23 mouse cellular contexts compared by ENCODE assay signal in the genomic region with DNA sequence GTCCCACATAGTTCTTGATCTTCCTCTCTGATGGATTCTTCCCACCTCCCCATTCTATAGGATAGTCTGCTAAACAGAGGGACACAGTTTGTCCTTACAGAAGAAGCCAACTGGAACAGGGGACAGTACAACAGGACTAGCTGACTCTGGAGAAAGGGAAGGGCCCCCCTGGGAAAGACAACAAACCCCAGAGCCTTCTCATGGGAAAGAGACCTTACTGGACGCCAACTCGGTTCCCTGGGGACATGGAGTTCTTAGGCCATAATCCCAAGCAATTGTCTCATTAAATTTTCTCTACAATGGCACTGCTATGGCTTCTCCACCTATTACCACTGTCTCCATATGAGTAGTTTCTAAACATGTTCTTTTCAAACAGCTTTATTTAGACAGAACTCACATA.
DNase-seq lines count a peak whose midpoint lies in the region; ATAC-seq and TF ChIP-seq lines count a peak whose summit lies in the region.
"Had no signal": no experiment of that assay in that cellular context is flagged by ENCODE, and none has a peak within 500 bp of the region (broad histone marks: within the 10 kb centered on the region; RNA-seq: fewer than 3 reads in every experiment).

No protein-coding gene starts in this region.

- H3K27me3 ChIP-seq in heart, embryonic 10.5 days (ENCODE audit: insufficient read depth, poor library complexity, severe bottlenecking) = peaks cover 8% of the 10 kb centered on the region; the same call in 1 of the 2 replicates
- no peaks in the 10 kb centered on the region for H3K27me3 ChIP-seq in CH12.LX (replicated peaks)
- H3K27me3 ChIP-seq in intestine, embryonic 15.5 days (replicated peaks) = no peaks in the 10 kb centered on the region
- H3K27me3 ChIP-seq: embryonic facial prominence, embryonic 12.5 days; forebrain, embryonic 13.5 days; forebrain, embryonic 15.5 days; Patski had no signal

- no peak overlapping the region for H3K4me3 ChIP-seq in heart, embryonic 10.5 days
- H3K4me3 ChIP-seq in CH12.LX (replicated peaks in 1 of 3; ENCODE audit: low read depth in 2 of 3, low read length in 2 of 3, poor library complexity in 1 of 3) = no peak overlapping the region
- H3K4me3 ChIP-seq in intestine, embryonic 15.5 days (replicated peaks) = no peak overlapping the region
- H3K4me3 ChIP-seq: embryonic facial prominence, embryonic 10.5 days; embryonic facial prominence, embryonic 12.5 days; forebrain, embryonic 13.5 days; forebrain, embryonic 15.5 days had no signal

- no peak for TF ChIP-seq POLR2A in CH12.LX (IDR thresholded peaks at IDR 0.05; ENCODE audit: low read depth, low read length)

- ATAC-seq in intestine, embryonic 15.5 days = no peak
- ATAC-seq: activated CD4-positive, CD25-positive, alpha-beta regulatory T cell, adult 4 months; CD4-positive, CD25-positive, alpha-beta regulatory T cell, adult 4 months; forebrain, embryonic 13.5 days; forebrain, embryonic 15.5 days; forebrain, postnatal 0 days; Patski had no signal

- TF ChIP-seq RAD21 in CH12.LX (IDR thresholded peaks at IDR 0.05; ENCODE audit: low read depth, low read length) = no peak

- peak; percentile 57 for DNase-seq in adrenal gland, postnatal 10 days
- no peak for DNase-seq in adrenal gland, adult (ENCODE audit: inconsistent age in 2 of 2, low spot score in 1 of 2)
- peak; percentile 93 for DNase-seq in heart, adult 11 months
- DNase-seq in heart, embryonic 10.5 days (ENCODE audit: low spot score) = no peak
- DNase-seq in CH12.LX (ENCODE audit: extremely low read depth) (no peak), adipocyte (ENCODE audit: low spot score) (peak; percentile 63)
- DNase-seq in layer of hippocampus, postnatal 14 days (ENCODE audit: low spot score in 2 of 2) = no peak
- DNase-seq: adrenal gland, adult 8-10 months; B cell, adult 2 months; cerebellum, adult 11-12 months; cerebellum, adult 2 months; cerebellum, adult 9-10 months; cerebellum, postnatal 10 days; cerebellum, postnatal 25 days; forebrain, postnatal 0 days had no signal

- WGBS in heart, embryonic 10.5 days = 70% methylated on average over 2 of the region's 2 CpGs
- 80% methylated on average over 2 of the region's 2 CpGs for WGBS in intestine, embryonic 15.5 days

- no peaks in the 10 kb centered on the region for H3K36me3 ChIP-seq in heart, embryonic 10.5 days
- peaks cover 24 to 83% of the 10 kb centered on the region in 2 experiments for H3K36me3 ChIP-seq in CH12.LX (replicated peaks in 1 of 2; ENCODE audit: control insufficient read depth in 1 of 2, insufficient read depth in 1 of 2, low read length in 1 of 2)
- no peaks in the 10 kb centered on the region for H3K36me3 ChIP-seq in intestine, embryonic 15.5 days
- H3K36me3 ChIP-seq: embryonic facial prominence, embryonic 10.5 days; embryonic facial prominence, embryonic 12.5 days; forebrain, embryonic 15.5 days had no signal

- no peak overlapping the region for H3K9ac ChIP-seq in CH12.LX (ENCODE audit: insufficient read depth, low read depth)
- H3K9ac ChIP-seq in intestine, embryonic 15.5 days = no peak overlapping the region
- H3K9ac ChIP-seq: embryonic facial prominence, embryonic 12.5 days; forebrain, embryonic 13.5 days; forebrain, embryonic 15.5 days; forebrain, postnatal 0 days had no signal

- TF ChIP-seq EP300 in CH12.LX (IDR thresholded peaks at IDR 0.05; ENCODE audit: low read length) = no peak

- no peak for TF ChIP-seq CTCF in CH12.LX (conservative IDR thresholded peaks at IDR 0.05 in 1 of 2, IDR thresholded peaks at IDR 0.05 in 1 of 2; ENCODE audit: low read depth in 2 of 2, low read length in 2 of 2)

- H3K9me3 ChIP-seq in heart, embryonic 10.5 days = no peaks in the 10 kb centered on the region
- H3K9me3 ChIP-seq in CH12.LX (replicated peaks; ENCODE audit: low read length) = no peaks in the 10 kb centered on the region
- no peaks in the 10 kb centered on the region for H3K9me3 ChIP-seq in intestine, embryonic 15.5 days
- H3K9me3 ChIP-seq: embryonic facial prominence, embryonic 10.5 days; embryonic facial prominence, embryonic 12.5 days; forebrain, embryonic 13.5 days; forebrain, embryonic 15.5 days had no signal

- in situ Hi-C loops in CH12.LX (cut with MboI; ENCODE audit: low pct_ligation_motif_present, low pct_unique_long_range_greater_than_20kb, low sequenced_read_pairs) = no loop called here

- H3K27ac ChIP-seq in heart, embryonic 10.5 days = no peak overlapping the region
- H3K27ac ChIP-seq in CH12.LX (ENCODE audit: insufficient read depth, low read depth) = no peak overlapping the region
- H3K27ac ChIP-seq in intestine, embryonic 15.5 days = no peak overlapping the region
- H3K27ac ChIP-seq: embryonic facial prominence, embryonic 10.5 days; embryonic facial prominence, embryonic 12.5 days; forebrain, embryonic 13.5 days; forebrain, embryonic 15.5 days had no signal

- 0 out of 2 replicates have a peak, but pooled peaks cover 4% of the 10 kb centered on the region for H3K4me1 ChIP-seq in heart, embryonic 10.5 days
- H3K4me1 ChIP-seq in CH12.LX (ENCODE audit: control insufficient read depth in 1 of 2, insufficient read depth in 2 of 2) = peaks cover 30 to 90% of the 10 kb centered on the region in 2 experiments
- H3K4me1 ChIP-seq in intestine, embryonic 15.5 days (replicated peaks) = no peaks in the 10 kb centered on the region
- H3K4me1 ChIP-seq: embryonic facial prominence, embryonic 10.5 days; embryonic facial prominence, embryonic 12.5 days; forebrain, embryonic 13.5 days; forebrain, embryonic 15.5 days had no signal

- dilution Hi-C loops in CH12.LX (cut with MboI; ENCODE audit: extremely low pct_ligation_motif_present, extremely low pct_unique_long_range_greater_than_20kb, low sequenced_read_pairs) = no loop called here

- H3K79me2 ChIP-seq in CH12.LX (replicated peaks; ENCODE audit: control insufficient read depth, extremely low read depth, insufficient read depth, poor library complexity, severe bottlenecking) = peaks cover 31% of the 10 kb centered on the region

- H3K4me2 ChIP-seq in CH12.LX (ENCODE audit: insufficient read depth, low read depth, poor library complexity, severe bottlenecking) = no peak overlapping the region
- H3K4me2 ChIP-seq in intestine, embryonic 15.5 days (replicated peaks) = no peak overlapping the region
- H3K4me2 ChIP-seq: embryonic facial prominence, embryonic 12.5 days; forebrain, embryonic 13.5 days; forebrain, embryonic 15.5 days had no signal

TF ChIP-seq in CH12.LX, 34 proteins besides CTCF, POLR2A, EP300 and RAD21:
- TF ChIP-seq ELF1 (IDR thresholded peaks at IDR 0.05; ENCODE audit: low read depth, low read length) = no peak
- TF ChIP-seq NELFE (IDR thresholded peaks at IDR 0.05; ENCODE audit: low read depth, low read length) = no peak
- no peak for TF ChIP-seq USF1 (IDR thresholded peaks at IDR 0.05; ENCODE audit: low read depth, low read length)
- TF ChIP-seq IRF4 (IDR thresholded peaks at IDR 0.05; ENCODE audit: low read depth, low read length) = no peak
- TF ChIP-seq MAZ (IDR thresholded peaks at IDR 0.05; ENCODE audit: low read depth, low read length) = no peak
- no peak for TF ChIP-seq CHD1 (IDR thresholded peaks at IDR 0.05; ENCODE audit: low read depth, low read length)
- peak; percentile 21; the same call in 1 of the 2 replicates for TF ChIP-seq POLR2AphosphoS2 (IDR thresholded peaks at IDR 0.05; ENCODE audit: low read depth, low read length)
- no peak for TF ChIP-seq MXI1 (IDR thresholded peaks at IDR 0.05; ENCODE audit: low read depth, low read length)
- TF ChIP-seq SMC3 (IDR thresholded peaks at IDR 0.05; ENCODE audit: low read depth, low read length) = no peak
- TF ChIP-seq MEF2A (IDR thresholded peaks at IDR 0.05; ENCODE audit: borderline replicate concordance, low read depth, low read length) = no peak
- no peak for TF ChIP-seq UBTF (IDR thresholded peaks at IDR 0.05; ENCODE audit: low read depth, low read length)
- TF ChIP-seq ZMIZ1 (IDR thresholded peaks at IDR 0.05; ENCODE audit: low read depth, low read length) = 0 out of 2 replicates have a peak, but pooled peaks have one; percentile 49
- TF ChIP-seq TCF12 (IDR thresholded peaks at IDR 0.05; ENCODE audit: low read depth, low read length) = no peak
TF ChIP-seq in CH12.LX: peak in this region for 2.

Comparison
In these comparisons a context has a peak if more than half of its experiments do, and no peak if none do; other contexts are left out.
1. DNase-seq: peak in adrenal gland, postnatal 10 days (single experiment), heart, adult 11 months (single experiment) and adipocyte (single experiment); none in adrenal gland, adult (0 of 2), heart, embryonic 10.5 days (single experiment), CH12.LX (single experiment) and layer of hippocampus, postnatal 14 days (0 of 2).